Mouse (Mus musculus) NIH3T3 (cell line): ENCODE measurements around the gene Calm1.

Source experiments
- DNase-seq: peaks from one replicate; pipeline ENCODE4 v3.0.0-alpha.2; 2012; ENCODE audit warnings: low read depth

Gene Calm1

GRCm38 (mm10) chr12:100223531-100223930 lies 24.3 kb downstream of the Calm1 start:
- no peak for DNase-seq

GRCm38 (mm10) chr12:100225196-100225595 lies 26.0 kb downstream of the Calm1 start:
- no peak for DNase-seq

GRCm38 (mm10) chr12:100226073-100226472 lies 26.8 kb downstream of the Calm1 start:
- no peak for DNase-seq

DNA sequence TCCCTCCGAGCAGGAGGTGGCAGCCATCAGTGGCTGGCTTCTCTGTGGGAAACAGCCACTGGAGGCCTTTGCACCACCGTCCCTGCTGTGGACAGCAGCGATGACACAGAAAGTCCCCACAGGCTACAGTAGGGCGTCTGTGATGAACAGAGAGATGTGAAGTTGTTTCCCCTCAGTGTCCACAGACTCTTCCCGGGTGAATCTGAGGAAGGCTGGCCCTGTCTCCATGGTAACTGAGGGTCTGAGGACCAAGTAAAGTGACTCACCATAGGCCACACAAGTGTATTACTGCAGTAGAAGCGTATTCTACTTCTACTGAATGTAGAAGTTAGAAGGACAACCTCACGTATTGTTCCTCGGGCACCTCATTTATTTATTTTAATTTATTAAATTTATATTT lies 27.4 kb downstream of the Calm1 start:
- DNase-seq, result no peak

- no peak for DNase-seq
These were observed 28.9 kb downstream of the Calm1 start for GRCm38 (mm10) chr12:100228041-100228725.

DNA sequence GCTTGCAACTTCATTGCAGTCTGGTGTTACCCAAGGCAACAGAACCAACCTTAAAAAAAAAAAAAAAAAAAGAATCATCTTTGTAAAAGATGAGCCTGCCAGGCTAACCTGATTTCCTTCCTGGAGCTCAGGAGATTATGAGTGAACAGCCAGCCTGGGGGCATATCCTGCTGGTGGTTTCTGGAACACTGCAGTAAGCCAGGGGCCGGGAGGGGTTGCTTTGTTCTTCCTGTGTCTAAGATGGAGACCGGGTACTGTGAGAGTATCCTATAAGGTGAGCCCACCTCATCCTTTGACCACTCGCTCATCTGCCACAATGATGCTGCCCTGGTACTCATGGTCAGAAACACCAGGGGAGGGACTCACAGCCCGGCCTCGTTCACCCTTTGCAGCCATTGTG lies 35.0 kb downstream of the Calm1 start:
- no peak for DNase-seq

GRCm38 (mm10) chr12:100234919-100235318 lies 35.7 kb downstream of the Calm1 start:
- DNase-seq, result no peak

- no peak for DNase-seq
These were observed 36.2 kb downstream of the Calm1 start for GRCm38 (mm10) chr12:100235423-100235822.

DNA sequence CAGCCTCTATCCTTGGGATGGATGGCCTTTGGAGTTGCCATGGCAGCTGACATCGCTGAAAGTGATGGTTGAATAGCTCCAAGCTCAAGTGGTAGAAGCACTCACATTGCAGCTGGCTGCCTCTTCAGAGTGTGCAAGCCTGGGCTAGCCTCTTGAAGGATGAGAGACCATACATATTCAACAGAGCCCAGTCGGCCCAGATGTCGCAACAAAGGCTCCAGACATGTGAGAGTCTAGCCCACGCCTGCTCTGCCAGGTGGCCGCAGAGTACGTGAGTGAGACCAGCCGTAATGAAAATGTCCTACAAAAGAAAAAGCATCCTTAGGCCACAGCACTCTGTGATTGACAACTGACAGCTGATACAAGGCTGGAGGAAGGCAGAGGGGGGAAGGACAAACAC lies 40.2 kb downstream of the Calm1 start:
- no peak for DNase-seq

- no peak for DNase-seq
These were observed 40.6 kb downstream of the Calm1 start for GRCm38 (mm10) chr12:100239807-100240206.

GRCm38 (mm10) chr12:100241911-100242796 lies 42.9 kb downstream of the Calm1 start:
- DNase-seq, result no peak

DNA sequence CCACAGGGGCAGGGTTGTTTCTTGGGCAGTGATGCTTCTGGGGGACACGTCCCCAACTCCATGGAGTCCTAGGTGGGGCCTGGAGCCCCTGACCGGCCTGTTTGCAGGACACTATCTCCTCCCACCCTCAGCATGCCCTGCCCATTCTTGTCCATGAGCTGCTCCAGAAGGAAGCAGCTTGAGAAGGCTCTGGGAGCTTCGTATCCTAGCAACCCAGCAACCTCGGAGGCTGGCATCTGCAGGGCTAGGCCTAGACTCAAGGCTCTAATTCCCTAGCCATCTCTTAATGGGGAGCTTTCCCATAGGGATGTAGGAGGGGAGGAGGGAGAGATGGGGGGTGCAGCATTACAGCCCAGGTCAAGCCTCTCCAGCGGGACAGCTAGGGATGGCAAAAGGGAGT lies 45.3 kb downstream of the Calm1 start:
- DNase-seq, result no peak

DNA sequence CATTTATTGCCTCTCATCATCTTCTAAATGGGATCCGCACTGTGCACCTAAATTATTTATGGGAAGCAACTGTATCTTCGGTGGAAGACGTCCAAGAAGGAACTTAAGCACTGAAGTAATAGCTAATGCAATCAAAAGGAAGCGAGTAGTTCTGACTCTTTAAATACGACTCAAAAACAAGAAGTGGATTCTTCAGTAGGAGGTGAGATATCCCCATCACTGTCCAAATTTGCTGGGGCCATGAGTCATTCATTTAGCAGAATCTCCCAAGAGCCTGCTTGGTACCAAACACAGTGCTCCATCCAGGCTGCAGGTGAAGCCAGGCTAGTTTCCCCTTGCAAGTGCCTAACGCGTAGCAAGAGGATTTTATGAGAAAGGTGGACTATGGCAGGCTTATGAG lies 49.9 kb downstream of the Calm1 start:
- no peak for DNase-seq

DNA sequence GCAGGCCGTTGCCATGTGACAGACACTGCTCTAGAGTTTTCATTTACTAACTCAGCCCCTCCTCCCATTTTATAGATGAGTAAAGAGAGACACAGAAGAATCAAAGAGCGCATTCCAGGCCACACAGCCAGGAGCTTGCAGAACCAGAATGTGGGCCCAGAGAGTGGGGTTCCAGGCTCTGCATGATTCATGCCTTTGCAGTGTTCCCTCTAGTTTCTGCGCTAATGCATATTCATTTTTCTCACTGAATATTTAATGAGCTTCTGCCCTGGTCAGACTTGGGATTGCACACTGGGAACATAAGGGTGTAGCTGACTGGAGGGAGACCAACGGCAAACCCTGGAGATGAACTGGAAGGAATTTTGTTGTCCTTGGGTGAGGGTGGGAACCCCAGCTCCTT lies 55.2 kb downstream of the Calm1 start:
- DNase-seq, result no peak

DNA sequence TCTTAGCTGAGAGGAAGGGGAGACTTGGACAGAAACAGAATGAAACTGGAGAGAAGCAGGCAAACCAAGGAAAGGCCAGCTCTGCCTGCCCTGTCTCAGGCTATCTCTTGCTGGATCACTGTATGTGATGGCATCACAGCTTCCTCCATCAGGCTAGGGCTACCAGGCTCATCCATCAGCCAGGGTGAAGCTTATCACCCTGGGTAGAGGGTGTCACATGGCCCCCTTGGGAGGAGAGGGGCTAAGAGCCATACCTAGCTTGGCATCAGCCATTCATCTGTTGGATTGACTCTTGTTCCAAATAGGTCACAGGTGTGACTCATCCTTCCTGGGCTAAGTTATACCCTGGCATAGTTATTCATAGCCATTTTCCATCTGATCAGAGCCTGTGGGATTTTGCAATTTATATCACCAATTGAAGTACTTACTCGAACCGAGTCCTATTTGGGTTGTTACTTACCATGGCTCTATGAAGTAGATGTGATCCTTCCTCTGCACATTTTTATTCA lies 56.3 kb downstream of the Calm1 start:
- no peak for DNase-seq

DNA sequence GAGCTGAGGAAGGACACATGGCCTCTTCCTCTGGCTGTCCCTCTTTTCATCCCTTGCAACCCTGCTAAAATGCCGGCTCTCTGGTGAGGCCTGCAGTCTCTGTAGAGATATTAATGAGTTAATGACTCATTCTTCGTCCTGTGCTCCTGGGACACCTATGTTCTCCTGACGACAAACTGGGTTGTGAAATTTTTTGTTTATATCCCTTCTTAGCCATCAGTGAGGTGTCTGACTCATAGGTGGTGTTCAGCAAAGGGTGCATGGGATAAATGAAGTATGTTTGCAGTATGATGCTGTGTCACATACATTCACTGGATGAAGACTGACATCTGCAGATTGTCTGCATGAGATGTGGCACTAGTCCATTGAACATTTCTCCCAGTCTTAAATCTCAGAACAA lies 58.5 kb downstream of the Calm1 start:
- DNase-seq, result peak; percentile 50
